Mouse (Mus musculus) testis, adult 2 months (tissue): Measurements from ENCODE around the gene Ston1. TPM values are rescaled to one million over a fixed set of nuclear protein-coding genes. Genes with fewer than 3 reads are reported as not detected.
A peak's percentile ranks its signal among the peaks of the same experiment; 100 is the strongest.

ENCODE experiments used
- H3K27ac ChIP-seq: fragments of 200-500 bp; 2 replicates; pipeline ENCODE4 v1.5.1; 2012; ENCODE audit warnings: low read depth, low read length; ENCODE audit not compliant: control insufficient read depth, insufficient read depth
- H3K27me3 ChIP-seq: fragments of 200-500 bp; 2 replicates; pipeline ENCODE4 v1.6.1; 2012; ENCODE audit warnings: mild to moderate bottlenecking, low read length, moderate library complexity; ENCODE audit not compliant: control insufficient read depth, insufficient read depth
- H3K36me3 ChIP-seq: fragments of 200-500 bp; 2 replicates; pipeline ENCODE4 v1.6.1; 2012; ENCODE audit warnings: mild to moderate bottlenecking, low read length; ENCODE audit not compliant: control insufficient read depth, insufficient read depth
- H3K4me1 ChIP-seq: fragments of 200-500 bp; 2 replicates; pipeline ENCODE4 v1.6.1; 2012; ENCODE audit warnings: low read length; ENCODE audit not compliant: control insufficient read depth, insufficient read depth
- H3K4me3 ChIP-seq: fragments of 200-500 bp; 2 replicates; pipeline ENCODE4 v1.5.1; 2012; ENCODE audit warnings: low read depth, mild to moderate bottlenecking, low read length, moderate library complexity, mixed read lengths; ENCODE audit not compliant: control insufficient read depth
- CTCF ChIP-seq: fragments of 200-500 bp; IDR thresholded peaks from 2 replicates; pipeline ENCODE4 v1.5.1; 2012; ENCODE audit warnings: low read depth, mild to moderate bottlenecking, inconsistent platforms, low read length, moderate library complexity; ENCODE audit not compliant: control insufficient read depth, insufficient read depth, insufficient replicate concordance
- POLR2A ChIP-seq: fragments of 200-500 bp; IDR thresholded peaks from 2 replicates; pipeline ENCODE4 v1.6.1; 2012; ENCODE audit warnings: low read depth, mild to moderate bottlenecking, inconsistent platforms, low read length, moderate library complexity; ENCODE audit not compliant: control insufficient read depth
- polyA plus RNA-seq: library from polyadenylated mRNA; depleted of rRNA; stranded (reverse); fragments of >200 nt; gene quantifications from 2 replicates; pipeline ENCODE4 v1.2.3, GENCODE M21; 2012; rRNA removed

Gene Ston1
- 18.5 and 19.5 TPM in 2 replicates for polyA plus RNA-seq

DNA sequence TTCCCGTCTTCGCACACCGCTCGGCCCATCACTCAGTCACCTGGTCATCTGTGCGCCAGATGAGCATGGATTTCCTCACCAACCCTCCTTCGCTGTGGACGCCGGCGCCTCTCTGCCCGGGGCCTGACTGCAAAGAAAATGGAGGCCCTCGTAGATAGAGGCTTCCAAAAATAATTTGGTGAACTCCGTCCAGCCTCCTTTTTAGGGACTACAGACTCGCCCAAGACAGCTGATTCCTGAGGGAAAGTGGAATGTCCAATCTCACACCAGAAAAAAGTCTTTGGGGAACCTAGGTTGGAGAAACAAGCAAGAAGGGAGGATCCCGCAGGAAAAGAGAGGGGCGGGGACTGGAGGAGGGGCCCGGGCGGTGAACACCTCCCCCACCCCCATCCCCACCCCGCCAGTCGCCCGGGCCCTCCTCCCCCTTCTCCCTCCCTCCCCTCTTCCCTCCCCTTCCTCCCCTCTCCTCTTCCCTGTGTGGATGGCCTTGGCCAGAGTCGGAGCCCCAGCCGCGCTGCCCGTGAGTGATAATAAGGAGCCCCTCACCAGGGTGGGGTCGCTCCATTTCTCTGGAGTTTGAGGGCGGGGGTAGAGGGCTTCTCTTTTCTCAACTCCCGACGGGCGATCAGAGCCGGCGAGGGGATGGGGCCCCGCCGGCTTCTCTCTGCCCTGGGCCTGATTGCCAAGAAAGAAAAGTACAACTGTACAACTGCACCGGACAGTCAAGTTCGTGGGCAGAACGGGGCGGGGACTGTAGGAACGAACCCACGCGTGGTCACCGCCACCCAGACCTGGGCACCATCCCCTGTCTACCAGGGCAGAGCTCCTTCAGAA lies at the start of gene Ston1:
Gene Ston1 (plus strand): TSS at position 463 of the 834 bp plus-strand sequence.
- Histone ChIP-seq H3K36me3 (no peaks in the 10 kb centered on the region), H3K27me3 (no peaks in the 10 kb centered on the region), H3K27ac (peak within 1 kb of the TSS; percentile 37; the same call in 1 of the 2 replicates), H3K4me3 (peak within 1 kb of the TSS; percentile 64), H3K4me1 (peaks cover 5% of the 10 kb centered on the region)
- TF ChIP-seq CTCF = no peak
- TF ChIP-seq POLR2A = peak; percentile 28; the same call in 1 of the 2 replicates

DNA sequence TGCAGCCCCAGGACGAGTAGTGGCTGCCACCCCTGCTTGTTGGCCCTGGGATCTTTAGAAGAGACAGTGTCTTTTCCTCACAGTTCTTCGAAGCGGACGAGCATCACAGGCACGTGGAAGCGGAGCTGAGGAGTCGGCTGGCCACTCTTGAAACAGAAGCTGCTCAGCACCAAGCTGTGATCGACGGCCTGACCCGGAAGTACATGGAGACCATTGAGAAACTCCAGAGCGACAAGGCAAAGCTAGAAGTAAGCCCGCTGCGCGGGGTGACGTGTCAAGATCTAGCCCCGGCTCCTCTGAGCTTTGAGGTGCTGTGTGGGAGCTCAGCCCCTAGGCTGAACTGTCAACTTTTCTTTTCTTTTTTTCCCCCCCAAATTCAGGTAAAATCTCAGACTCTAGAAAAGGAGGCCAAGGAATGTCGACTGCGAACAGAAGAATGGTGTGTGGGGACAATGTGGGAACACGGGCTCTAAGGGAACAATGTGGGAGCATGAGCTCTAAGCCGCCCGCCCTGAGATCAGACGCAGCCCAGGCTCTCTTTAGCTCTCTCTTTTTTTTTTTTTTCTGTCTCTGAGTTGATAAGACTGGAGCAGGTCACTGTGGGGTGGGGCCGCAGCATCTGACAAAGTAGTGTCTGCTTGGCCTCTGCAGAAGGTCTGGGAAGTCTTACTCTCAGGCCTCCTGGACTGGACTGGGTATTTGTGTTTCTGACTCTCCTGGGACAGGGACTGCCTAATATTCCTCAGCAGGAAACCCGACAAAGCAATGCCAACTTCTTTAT lies 47.9 kb upstream of the Ston1 start:
- Histone ChIP-seq H3K36me3 (no peaks in the 10 kb centered on the region), H3K4me3 (no peak overlapping the region), H3K4me1 (no peaks in the 10 kb centered on the region), H3K27me3 (no peaks in the 10 kb centered on the region), H3K27ac (no peak overlapping the region)
- no peak for TF ChIP-seq POLR2A
- no peak for TF ChIP-seq CTCF

DNA sequence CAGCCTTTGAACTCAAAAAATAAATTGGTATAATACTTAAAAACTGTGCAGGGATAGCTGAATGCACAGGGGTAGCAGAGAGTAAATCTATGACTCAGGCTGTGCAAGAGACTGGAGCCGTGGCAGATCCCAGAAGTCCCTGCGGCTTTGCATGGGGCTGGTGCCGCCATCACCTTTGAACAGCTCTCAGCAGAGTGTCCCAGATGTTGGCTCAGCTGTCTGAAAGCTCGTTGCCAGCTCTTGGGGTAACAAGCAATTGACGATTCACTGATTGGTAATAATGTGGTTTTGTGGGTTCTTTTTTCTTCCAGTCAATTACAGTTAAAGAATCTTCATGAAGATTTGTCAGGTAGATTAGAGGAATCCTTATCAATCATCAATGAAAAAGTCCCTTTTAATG lies 47.1 kb upstream of the Ston1 start:
- TF ChIP-seq CTCF (no peak), POLR2A (no peak)
- no peaks in the 10 kb centered on the region for H3K36me3 ChIP-seq
- H3K4me3 ChIP-seq = no peak overlapping the region
- no peak overlapping the region for H3K27ac ChIP-seq
- H3K4me1 ChIP-seq = no peaks in the 10 kb centered on the region
- H3K27me3 ChIP-seq = no peaks in the 10 kb centered on the region

DNA sequence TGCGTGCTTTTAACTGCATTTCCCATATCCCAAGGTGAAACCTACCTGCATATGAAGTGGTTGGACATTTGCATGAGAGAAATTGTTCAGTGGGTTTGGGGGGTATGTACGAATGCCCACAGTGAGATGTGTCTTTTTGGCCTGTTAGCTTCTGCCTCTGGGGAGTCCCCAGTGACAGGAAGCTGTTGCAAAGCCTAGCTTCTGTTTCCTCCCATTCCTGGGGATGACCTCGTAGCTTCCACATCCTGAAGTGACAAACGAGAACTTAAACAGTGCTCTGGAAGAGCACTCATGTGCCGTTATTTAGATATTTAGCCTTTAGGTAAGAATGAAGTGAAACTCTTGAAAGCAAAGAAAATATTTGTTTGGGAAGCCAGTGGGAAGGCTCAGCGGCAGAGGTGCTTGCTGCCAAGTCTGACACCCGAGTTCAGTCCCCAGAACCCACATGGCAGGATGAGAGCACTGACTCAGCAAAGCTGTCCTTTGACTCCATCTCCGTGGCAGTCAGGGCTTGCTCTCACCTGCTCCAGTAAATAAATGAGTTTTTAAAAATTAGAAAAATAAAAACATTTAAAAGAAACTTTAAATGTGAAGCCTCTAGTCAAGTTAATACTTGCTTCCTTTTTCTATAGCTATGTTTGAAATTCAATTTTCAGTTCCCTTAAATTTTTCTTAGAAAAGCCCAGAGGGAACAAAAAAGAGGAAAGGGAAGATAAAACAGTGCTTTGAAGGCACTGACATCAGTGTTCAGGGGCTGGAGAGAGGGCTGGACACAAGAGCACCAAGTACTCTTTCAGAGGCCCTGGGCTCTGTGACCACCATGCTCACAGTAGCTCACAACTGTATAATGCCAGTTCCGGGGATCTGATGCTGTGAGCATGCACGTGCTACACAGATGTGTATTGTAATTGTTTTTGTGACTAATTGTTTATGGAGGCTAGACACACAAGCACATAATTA lies 46.2 kb upstream of the Ston1 start:
- no peaks in the 10 kb centered on the region for H3K36me3 ChIP-seq
- no peaks in the 10 kb centered on the region for H3K27me3 ChIP-seq
- H3K4me3 ChIP-seq = no peak overlapping the region
- TF ChIP-seq CTCF (no peak), POLR2A (no peak)
- no peak overlapping the region for H3K27ac ChIP-seq
- H3K4me1 ChIP-seq = no peaks in the 10 kb centered on the region

DNA sequence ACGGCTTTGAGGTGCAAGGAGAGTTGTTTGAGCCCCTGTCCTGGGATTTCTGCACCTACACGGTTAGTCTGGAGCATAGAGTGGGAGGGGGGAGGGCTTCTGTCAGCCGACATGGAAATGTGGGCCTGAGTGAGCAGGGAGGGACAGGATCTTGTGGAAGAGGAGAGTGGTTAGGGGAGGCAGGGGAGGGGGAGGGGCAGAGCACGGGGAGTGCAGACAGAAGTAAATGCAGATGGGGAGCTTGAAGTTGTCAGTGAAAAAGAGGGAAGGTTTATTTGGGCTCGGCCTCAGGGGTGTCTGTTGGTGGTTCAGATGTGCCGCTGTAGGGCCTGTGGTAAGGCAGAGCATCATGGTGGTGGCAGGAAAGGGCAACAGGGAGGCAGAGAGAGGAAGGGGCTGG lies 44.9 kb upstream of the Ston1 start:
- TF ChIP-seq CTCF (no peak), POLR2A (no peak)
- H3K27ac ChIP-seq = no peak overlapping the region
- H3K36me3 ChIP-seq = no peaks in the 10 kb centered on the region
- H3K4me1 ChIP-seq = no peaks in the 10 kb centered on the region
- H3K27me3 ChIP-seq = no peaks in the 10 kb centered on the region
- H3K4me3 ChIP-seq = no peak overlapping the region

DNA sequence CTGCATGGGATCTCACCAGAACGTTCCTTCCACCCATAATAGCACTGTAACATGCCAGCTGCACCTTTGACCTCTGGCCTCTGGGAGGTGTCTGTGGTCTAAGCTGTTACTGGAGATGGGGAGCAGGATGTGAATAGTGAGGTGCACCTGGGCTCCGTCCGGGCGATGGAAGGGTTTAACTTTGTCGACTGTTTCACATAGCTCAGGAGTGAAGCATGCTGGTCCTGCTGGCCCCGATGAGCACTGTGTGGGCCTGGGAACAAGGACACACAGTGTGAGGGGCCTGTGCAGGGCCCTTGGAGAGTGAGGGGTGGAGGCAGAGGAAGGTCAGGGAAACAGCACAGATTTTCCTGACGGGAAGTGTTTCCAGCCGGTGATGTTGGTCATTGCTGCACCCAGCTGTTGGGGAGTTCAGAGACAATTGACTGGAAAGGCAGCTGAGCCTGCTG lies 44.5 kb upstream of the Ston1 start:
- Histone ChIP-seq H3K4me3 (no peak overlapping the region), H3K27ac (no peak overlapping the region), H3K27me3 (no peaks in the 10 kb centered on the region), H3K36me3 (no peaks in the 10 kb centered on the region), H3K4me1 (no peaks in the 10 kb centered on the region)
- TF ChIP-seq CTCF = no peak
- TF ChIP-seq POLR2A = no peak
